Mouse (Mus musculus): ENCODE results near the gene Nrip1. TPM values are rescaled to one million over a fixed set of nuclear protein-coding genes. Genes with fewer than 3 reads are reported as not detected.
"Not testable (repeated sequence)": the region's sequence is repeated elsewhere in the genome, so short reads cannot be mapped to it uniquely, and the experiment has no call there.

The Nrip1 gene
- total RNA-seq (2021), result 10 to 100 TPM; 58.0 to 58.7 TPM
- long read RNA-seq, full-length matches to known transcripts, result 13 of 27 reads
- long read RNA-seq, partial matches to known transcripts, result 1 of 27 reads
- long read RNA-seq, other reads (novel, unspliced or antisense), result 13 of 27 reads

DNA sequence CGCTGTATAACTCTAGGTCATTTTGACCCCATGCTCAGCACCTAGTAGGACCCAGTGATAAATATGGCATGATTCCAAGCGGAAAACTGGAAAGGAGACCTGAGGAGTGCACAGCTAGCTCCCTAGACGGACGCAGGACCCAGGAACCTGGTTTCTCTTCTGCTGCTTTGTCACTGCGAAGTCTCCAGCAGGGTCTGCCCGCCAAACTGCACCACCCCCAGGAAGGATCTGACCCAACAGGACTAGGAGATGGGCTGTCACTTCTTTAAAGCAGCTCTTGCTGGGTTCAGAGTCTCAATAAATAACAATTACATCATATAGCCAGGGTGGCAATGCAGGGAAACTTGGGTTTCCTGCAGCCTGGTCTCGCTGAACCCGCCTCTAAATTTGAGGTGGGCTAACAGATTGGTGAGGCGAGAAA, at the start of gene Nrip1:
Gene Nrip1 (minus strand): TSS at position 157 of the 421 bp plus-strand sequence.
- peak in 1 of 2 experiments; percentile 54 for DNase-seq (ENCODE audit: low spot score in 2 of 2)

DNA sequence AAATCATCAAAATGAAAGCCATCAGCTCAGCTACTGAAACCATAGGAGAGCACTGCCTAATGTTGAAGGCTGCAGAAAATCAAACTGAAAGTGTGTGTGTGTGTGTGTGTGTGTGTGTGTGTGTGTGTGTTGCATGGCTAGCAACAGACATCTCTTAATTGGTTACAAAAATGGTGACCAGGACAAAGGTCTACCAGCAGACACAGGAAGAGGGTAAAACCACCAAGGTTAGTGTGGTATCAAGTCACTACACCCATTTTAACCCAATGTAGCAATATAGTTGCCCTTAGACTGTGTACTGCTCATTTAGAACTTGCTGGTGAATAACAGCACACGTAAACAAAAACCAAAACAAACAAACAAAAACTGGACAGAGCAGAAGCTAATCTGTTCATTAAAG, 48.9 kb upstream of the Nrip1 start:
- DNase-seq (ENCODE audit: low spot score in 2 of 2), result no peak

DNA sequence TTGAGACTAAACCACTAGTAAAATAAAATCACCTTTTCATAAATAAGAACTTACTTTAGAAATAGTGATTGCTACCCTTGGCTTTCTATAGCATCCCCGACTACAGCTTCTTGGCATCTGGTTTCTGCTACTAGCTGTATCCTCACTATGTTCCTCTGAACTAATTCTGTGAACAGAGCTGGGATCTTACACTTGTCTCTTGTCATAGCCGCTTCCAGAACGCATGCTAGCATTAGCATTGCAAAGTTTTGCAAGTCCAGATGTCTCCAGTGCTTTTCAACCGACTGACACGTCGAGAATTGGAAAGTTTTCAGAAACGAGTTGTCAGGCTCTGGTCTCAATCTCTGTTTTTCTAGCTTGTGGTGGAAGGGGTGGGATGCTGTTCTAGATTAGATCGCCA, 46.2 kb upstream of the Nrip1 start:
- peak in 1 of 2 experiments; percentile 8 for DNase-seq (ENCODE audit: low spot score in 2 of 2)

GRCm38 (mm10) chr16:76416477-76416876, 42.9 kb upstream of the Nrip1 start:
- no peak for DNase-seq (ENCODE audit: low spot score in 2 of 2)

- DNase-seq (ENCODE audit: low spot score in 2 of 2), result no peak
Measured at GRCm38 (mm10) chr16:76416060-76416438, 42.4 kb upstream of the Nrip1 start.

- DNase-seq (ENCODE audit: low spot score in 2 of 2), result no peak
Measured at GRCm38 (mm10) chr16:76415407-76416059, 41.9 kb upstream of the Nrip1 start.

GRCm38 (mm10) chr16:76414528-76414927, 40.9 kb upstream of the Nrip1 start:
- DNase-seq (ENCODE audit: low spot score in 2 of 2), result no peak

GRCm38 (mm10) chr16:76413581-76413980, 40.0 kb upstream of the Nrip1 start:
- DNase-seq (ENCODE audit: low spot score in 2 of 2), result no peak

DNA sequence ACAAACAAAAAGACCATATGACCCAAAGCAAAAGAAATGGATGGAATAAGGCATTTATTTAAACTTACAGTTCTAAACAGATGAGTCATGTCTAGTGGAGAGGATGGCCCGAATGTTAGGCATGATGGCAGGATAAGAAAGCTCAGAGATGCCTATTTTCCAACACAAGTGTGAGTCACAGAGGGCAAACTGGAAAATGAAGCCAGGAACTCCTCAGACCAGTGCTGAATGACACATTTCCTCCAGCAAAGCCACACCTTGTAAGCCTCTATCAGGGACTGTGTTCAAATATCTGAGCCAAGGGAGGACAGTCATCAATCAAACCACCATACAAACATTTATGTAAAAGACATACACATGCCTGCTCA, 35.7 kb upstream of the Nrip1 start:
- no peak for DNase-seq (ENCODE audit: low spot score in 2 of 2)

- no peak for DNase-seq (ENCODE audit: low spot score in 2 of 2)
Measured at GRCm38 (mm10) chr16:76408696-76409354, 35.2 kb upstream of the Nrip1 start.

- DNase-seq (ENCODE audit: low spot score in 2 of 2), result no peak
Measured at GRCm38 (mm10) chr16:76408241-76408640, 34.6 kb upstream of the Nrip1 start.

GRCm38 (mm10) chr16:76407321-76407920, 33.8 kb upstream of the Nrip1 start:
- no peak for DNase-seq (ENCODE audit: low spot score in 2 of 2)

DNA sequence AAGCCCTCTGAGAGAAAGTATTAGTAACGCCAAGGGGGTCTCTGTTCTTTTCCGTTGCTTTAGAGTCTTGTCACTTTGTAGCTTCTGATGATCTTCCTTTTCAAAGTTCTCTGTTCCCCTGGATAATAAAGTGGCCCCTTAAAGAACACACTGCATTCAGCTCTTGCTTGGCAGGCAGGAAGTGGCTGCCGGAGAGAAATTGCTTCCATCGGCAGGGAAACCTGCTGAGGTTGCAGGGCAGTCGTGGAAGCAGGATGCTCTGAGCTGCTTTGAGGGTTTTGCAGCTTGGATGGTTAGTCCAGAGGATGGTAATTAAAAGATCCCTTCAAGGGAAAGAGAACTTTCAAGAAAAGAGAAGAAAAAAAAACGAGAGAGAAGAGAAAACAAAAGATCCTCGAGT, 33.3 kb upstream of the Nrip1 start:
- DNase-seq (ENCODE audit: low spot score in 2 of 2), result no peak

GRCm38 (mm10) chr16:76406319-76406718, 32.7 kb upstream of the Nrip1 start:
- no peak for DNase-seq (ENCODE audit: low spot score in 2 of 2)

GRCm38 (mm10) chr16:76403305-76403704, 29.7 kb upstream of the Nrip1 start:
- DNase-seq (ENCODE audit: low spot score in 2 of 2), result not testable (repeated sequence)

- DNase-seq (ENCODE audit: low spot score in 2 of 2), result no peak
Measured at GRCm38 (mm10) chr16:76396512-76396911, 22.9 kb upstream of the Nrip1 start.

- no peak for DNase-seq (ENCODE audit: low spot score in 2 of 2)
Measured at GRCm38 (mm10) chr16:76393267-76393666, 19.6 kb upstream of the Nrip1 start.

DNA sequence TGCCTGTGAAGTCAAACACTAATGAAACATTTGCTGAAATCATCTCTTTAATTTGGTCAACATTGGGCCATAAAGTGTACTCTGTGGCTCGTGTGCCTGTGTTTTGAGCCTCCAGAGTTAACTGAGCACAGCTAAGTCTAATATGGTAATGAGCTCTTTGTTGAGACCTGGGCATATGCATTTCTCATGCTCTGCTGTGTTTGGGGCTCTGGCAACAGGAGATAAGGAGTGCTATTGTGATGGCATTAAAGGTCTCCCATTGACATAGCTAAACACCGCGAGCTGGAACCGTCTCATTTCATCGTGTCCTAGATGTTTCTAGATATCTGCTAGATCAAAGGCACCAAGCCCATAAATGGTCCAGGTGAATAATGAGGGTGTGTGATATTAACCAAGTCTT, 12.9 kb upstream of the Nrip1 start:
- no peak for DNase-seq (ENCODE audit: low spot score in 2 of 2)

DNA sequence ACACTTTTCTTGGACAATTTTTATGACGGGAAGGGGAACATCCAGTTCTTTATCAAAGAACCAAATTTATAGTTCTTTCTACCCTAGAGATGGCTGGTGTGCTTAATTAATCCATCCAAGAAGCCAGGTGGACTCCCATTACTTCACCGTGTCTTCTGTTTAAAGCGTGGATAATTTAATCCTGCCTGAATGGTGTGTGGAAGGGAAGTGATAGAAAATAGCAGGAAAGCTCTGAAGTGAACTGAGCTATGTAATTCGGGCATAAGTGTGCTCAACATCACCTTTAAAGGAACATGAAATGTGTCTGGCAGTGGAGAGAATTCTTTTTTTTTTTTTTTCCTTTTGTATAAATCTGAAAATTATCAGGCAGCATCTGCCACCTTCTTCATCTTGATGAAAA, 12.4 kb upstream of the Nrip1 start:
- DNase-seq (ENCODE audit: low spot score in 2 of 2), result no peak

DNA sequence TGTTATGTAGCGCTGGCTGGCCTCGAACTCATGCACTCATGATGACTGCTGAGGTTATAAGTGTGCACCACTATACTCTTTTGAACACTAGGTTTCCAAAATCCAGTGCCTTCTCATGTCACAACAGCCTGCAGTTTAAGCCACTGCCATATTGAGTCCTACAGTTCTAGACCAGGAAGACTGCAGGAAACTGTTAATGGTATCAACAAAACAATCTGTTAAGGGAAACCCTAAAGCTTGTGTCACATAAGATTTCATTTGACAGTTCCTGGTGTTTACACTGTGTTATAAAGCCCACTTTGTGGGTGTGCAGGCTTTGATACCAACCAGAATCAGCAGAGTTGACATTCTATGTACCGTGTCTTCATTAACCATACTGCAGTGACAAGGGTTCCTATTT, 3.6 kb upstream of the Nrip1 start:
- DNase-seq (ENCODE audit: low spot score in 2 of 2), result no peak

DNA sequence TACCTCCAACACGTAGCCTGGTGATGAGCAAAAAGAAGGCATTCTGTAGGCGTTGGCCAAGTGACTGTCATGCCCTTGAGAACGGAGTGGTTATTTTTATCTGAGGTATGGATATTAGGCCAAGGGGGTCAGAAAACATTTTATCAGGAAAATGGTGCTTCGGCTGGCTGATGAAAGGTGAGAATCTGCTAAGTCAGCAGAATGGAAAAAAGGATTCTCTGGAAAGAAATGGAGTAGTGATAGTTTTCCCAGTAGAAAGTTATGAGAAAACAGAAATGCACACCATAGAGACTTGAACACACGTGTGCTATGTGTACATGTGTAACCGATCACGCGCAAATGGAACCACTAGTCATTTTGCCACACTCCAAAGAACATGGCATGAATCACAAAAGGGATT, 3.0 kb upstream of the Nrip1 start:
- DNase-seq (ENCODE audit: low spot score in 2 of 2), result no peak

- DNase-seq (ENCODE audit: low spot score in 2 of 2), result peak; percentile 74 to 87
Measured at GRCm38 (mm10) chr16:76372941-76373561, 576 bp downstream of the Nrip1 start.
